Mouse (Mus musculus): ENCODE results near the gene Sumo2.

DNA sequence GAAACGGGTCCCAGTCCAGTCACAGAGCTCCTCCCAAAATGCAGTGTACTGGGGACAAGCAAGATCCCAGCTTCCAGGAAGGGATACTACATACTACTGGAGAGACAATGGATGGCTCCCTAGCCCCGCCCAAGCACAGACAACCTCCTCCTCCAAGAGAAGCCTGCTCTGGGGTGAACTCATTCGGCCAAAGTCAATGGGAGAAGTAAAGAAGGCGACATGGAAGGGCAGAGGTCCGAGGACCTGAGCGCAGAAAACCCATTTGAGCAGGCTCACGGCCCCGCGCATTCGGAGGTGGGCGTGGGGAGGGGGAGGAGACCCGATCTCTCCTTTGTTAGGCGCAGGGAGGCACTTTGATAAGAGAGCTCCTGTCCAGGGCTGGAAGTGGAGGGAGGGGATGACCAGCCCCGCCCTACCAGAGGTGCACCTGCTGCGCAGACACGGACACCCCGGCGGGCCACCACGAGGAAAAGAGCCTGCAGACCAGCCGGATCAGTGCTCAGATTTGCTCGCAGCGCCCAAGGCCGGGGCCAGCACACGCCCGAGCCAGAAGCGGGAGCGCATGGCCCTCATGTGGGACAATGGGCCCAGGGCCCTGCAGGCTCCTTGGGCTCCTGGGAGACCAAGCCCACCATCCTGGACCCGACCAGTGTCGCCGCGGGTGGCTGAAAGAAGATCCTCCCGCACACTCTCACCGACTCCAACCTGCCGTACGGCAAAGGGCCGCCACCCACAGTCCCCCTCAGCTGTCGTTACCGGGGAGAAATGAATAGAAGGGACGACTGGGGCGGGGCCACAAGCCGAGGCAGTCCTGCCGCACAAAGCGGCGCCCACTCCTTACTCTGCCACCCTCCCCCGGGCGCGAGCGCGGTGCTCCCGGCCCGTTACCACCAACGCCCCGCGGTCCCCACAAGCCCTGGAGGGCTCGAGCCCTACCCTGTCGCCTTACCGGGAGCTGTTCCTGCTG is 22.5 kb downstream of the Sumo2 start:
- TF ChIP-seq CTCF (IDR thresholded peaks at IDR 0.05; ENCODE audit: insufficient read depth, low read depth, low read length) = no peak
- TF ChIP-seq POLR2A (IDR thresholded peaks at IDR 0.05; ENCODE audit: insufficient read depth, low read depth, low read length) = no peak

All from olfactory bulb, adult 2 months (tissue).